Mouse (Mus musculus) kidney, adult 2 months (tissue): Measurements from ENCODE around the gene Prkn.

Experiments used
- CTCF ChIP-seq: fragments of 200-500 bp; conservative IDR thresholded peaks from 2 replicates; pipeline ENCODE4 v1.5.1; 2011; ENCODE audit warnings: low read depth, mild to moderate bottlenecking, control low read depth, low read length, moderate library complexity, mixed read lengths; ENCODE audit not compliant: insufficient read depth, insufficient read length
- POLR2A ChIP-seq: fragments of 200-500 bp; IDR thresholded peaks from one replicate; pipeline ENCODE4 v1.6.1; 2011; ENCODE audit warnings: low read depth, low read length, control low read depth

- TF ChIP-seq CTCF (no peak), POLR2A (no peak)
These were observed 622.5 kb downstream of the Prkn start for GRCm38 (mm10) chr17:11462721-11463120.
